Mouse (Mus musculus) adrenal gland, adult 2 months (tissue): ENCODE measurements around the gene Sbf1. TPM values are rescaled to one million over a fixed set of nuclear protein-coding genes. Genes with fewer than 3 reads are reported as not detected.

Experiments used
- DNase-seq: peaks from one replicate; pipeline ENCODE4 v3.0.0; 2021
- microRNA-seq, 2 experiments: library from miRNA; unstranded; fragments of <30 nt; microRNA quantifications; one replicate each; pipeline ENCODE4 v1.2.0; 2021
- polyA plus RNA-seq: library from polyadenylated mRNA; depleted of rRNA; stranded (reverse); fragments of >200 nt; gene quantifications from 2 replicates; pipeline ENCODE4 v1.2.3, GENCODE M21; 2012; rRNA removed
- total RNA-seq, 2 experiments: library from RNA; stranded (reverse); gene quantifications; 2 replicates each; pipeline ENCODE4 v1.2.3; 2021

Sbf1 gene
- total and polyA plus RNA-seq, 3 experiments = 75.8 to 187 (median 80.8) TPM

DNA sequence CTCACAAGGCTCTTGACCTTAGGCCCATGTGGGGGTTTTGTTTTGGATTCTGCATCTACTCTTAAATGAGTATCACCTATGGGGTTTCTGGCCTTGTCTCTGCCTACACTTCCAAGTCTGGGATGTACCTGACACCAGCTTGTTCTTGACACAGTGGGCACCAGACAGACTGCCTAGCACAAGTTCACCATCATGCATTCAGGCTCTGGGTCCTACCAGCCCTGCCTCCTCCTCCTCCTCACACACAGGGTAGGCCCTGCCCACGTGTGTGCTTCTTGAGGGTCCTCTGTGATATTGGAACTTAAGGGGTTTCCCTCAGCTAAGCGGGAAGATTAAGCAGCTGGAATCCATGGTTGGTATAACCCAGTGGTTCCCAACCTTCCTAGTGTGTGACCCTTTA lies 31.0 kb downstream of the Sbf1 start:
- DNase-seq = no peak

GRCm38 (mm10) chr15:89282546-89282945 lies 32.6 kb downstream of the Sbf1 start:
- no peak for DNase-seq

DNA sequence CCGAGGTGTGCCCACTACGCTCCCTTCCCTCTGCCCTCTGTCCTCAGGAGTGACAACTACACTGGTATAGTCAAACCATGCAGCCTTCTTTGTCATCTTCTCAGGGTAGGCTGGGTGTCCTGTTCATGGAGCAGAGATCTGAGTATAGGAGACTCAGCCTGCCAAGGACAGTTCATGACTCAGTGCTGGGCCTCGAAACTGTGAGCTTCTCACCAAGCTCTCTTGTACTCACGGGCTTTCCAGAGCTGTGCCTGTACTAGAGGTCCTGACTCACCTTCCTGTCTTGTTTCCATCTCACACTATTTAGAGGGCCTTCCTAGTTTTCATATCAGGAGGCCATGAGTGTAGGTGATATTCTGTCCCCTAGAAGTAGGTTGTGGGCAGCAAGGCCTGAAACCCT lies 37.7 kb downstream of the Sbf1 start:
- peak; percentile 76 for DNase-seq

DNA sequence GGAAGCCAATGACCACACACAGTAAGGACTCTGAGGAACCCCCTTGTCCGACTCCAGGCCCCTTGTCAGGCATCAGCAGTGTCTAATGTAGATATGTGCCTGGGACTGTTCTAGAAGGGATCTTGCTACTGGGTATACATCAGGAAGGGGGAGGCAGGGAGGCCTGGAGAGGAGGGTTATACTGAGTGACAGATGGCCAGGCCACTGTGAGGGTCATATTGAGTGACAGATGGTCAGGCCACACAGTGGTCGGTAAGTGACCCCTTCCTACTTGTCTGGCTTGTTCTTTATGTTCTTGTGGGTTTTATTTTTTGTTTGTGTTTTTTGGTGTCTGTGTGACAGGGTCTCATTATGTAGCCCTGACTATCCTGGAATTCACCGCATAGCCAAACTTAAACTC lies 39.6 kb downstream of the Sbf1 start:
- no peak for DNase-seq

- DNase-seq = no peak
Observed at GRCm38 (mm10) chr15:89264485-89264884, 50.6 kb downstream of the Sbf1 start.

DNA sequence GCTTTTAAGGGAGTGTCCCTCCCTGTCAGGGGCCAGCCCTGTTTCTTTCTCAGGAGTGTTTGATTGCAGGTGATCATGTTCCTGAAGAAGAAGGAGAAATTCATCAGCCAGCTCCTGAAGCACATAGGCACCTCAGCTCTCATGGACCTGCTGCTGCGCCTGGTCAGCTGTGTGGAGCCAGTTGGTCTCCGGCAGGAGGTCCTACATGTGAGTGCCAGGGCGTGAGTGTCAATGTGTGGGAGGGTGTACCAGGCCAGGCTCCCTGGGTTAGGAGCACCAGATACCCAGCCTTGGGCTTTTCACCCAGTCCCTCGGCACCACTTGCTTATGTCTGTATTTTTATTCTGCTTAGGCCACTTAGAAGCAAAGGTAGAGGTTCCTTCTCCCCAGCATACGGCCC lies 56.1 kb downstream of the Sbf1 start:
- no peak for DNase-seq

DNA sequence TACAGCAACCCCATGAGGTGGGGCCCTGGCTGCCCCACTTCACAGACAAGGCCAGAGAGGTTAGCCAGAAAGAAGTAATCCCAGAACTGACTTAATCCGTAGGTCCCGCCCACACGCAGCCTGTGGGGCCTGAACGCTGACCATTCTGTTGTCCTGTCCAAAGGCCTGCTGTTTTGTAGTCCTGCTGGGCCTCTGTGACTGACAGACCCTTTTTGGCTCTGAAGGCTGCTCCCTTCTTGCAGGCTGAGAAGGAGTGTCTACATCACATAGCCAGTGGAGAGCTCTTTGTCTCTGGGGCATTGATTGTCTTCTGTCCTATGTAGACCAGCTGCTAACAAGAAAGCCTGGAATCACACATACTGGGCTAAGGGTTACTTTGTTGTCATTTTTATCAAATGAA lies 59.8 kb downstream of the Sbf1 start:
- no peak for DNase-seq

- DNase-seq = no peak
Observed at GRCm38 (mm10) chr15:89249063-89249462, 66.0 kb downstream of the Sbf1 start.

- DNase-seq = no peak
Observed at GRCm38 (mm10) chr15:89241025-89241424, 74.1 kb downstream of the Sbf1 start.

DNA sequence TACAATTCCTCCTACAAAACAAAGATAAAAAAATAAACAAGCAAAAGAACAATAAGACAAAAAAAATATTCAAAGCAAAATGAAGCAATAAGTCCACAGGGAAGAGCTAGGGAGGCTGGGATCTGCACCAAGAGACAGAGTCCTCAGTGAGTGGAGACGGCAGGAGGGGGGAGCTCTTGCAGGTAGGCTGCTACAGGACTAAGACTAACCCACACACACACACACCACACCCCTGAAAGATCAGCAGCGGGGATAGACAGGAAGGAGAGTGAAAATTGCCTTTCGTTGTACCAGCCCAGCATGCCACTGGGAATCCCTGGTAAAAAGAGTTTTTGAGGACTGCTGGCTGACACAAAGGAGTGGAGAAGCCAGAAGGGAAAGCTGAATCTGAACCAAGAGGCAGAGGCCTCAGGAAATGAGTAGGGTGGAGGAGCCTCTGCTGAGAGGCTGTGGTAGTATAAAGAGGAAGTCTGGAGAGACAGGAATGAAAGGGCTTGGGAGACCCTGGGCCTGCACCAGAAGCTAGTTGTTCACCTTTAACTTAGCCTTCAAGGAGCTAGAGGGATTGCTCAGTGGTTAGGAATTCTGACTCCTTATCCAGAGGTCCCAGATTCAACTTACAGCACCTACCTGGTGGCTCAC lies 75.2 kb downstream of the Sbf1 start:
- no peak for DNase-seq

Small RNA genes within 50 kb of the gene (microRNA-seq; reads per million reads assigned to microRNA genes)
- gene Mir6959 = 0.66 to 3.7 reads per million in 2 experiments

Other genes with a start within 250 kb of the Sbf1 start
- gene Trabd, start 240.2 kb downstream of the Sbf1 start, total RNA-seq = 10 to 100 TPM; 27.4 to 47.7 TPM
- gene Trabd, start 240.2 kb downstream of the Sbf1 start, polyA plus RNA-seq = 43.2 and 47.8 TPM in 2 replicates
- gene Selenoo, start 226.2 kb downstream of the Sbf1 start, total RNA-seq = 10 to 100 TPM; 37.0 to 39.2 TPM
- gene Selenoo, start 226.2 kb downstream of the Sbf1 start, polyA plus RNA-seq = 120 and 126 TPM in 2 replicates
- gene Tubgcp6, start 192.2 kb downstream of the Sbf1 start, total RNA-seq = 10 to 100 TPM; 11.2 to 12.3 TPM
- gene Tubgcp6, start 192.2 kb downstream of the Sbf1 start, polyA plus RNA-seq = 30.6 and 31.8 TPM in 2 replicates
- gene Hdac10, start 186.6 kb downstream of the Sbf1 start, total RNA-seq = 10 to 100 TPM; 10.9 to 11.2 TPM
- 29.7 and 30.3 TPM in 2 replicates for gene Hdac10, start 186.6 kb downstream of the Sbf1 start, polyA plus RNA-seq
- gene Mapk12, start 174.6 kb downstream of the Sbf1 start, total RNA-seq = 10 to 100 TPM in 1 of 2 experiments, 1 to 10 TPM in 1; 6.7 to 10.2 TPM
- gene Mapk12, start 174.6 kb downstream of the Sbf1 start, polyA plus RNA-seq = 5.9 and 9.1 TPM in 2 replicates
- 1 to 10 TPM; 2.5 to 3.6 TPM for gene Mapk11, start 165.7 kb downstream of the Sbf1 start, total RNA-seq
- 4.1 and 4.4 TPM in 2 replicates for gene Mapk11, start 165.7 kb downstream of the Sbf1 start, polyA plus RNA-seq
- gene Plxnb2, start 134.5 kb downstream of the Sbf1 start, total RNA-seq = 100 to 1,000 TPM in 1 of 2 experiments, 10 to 100 TPM in 1; 94.8 to 118 TPM
- 168 and 182 TPM in 2 replicates for gene Plxnb2, start 134.5 kb downstream of the Sbf1 start, polyA plus RNA-seq
- gene Dennd6b, start 118.8 kb downstream of the Sbf1 start, total RNA-seq = 1 to 10 TPM; 5.2 to 5.7 TPM
- gene Dennd6b, start 118.8 kb downstream of the Sbf1 start, polyA plus RNA-seq = 24.0 and 24.9 TPM in 2 replicates
- 10 to 100 TPM; 38.6 to 54.4 TPM for gene Ppp6r2, start 103.8 kb downstream of the Sbf1 start, total RNA-seq
- gene Ppp6r2, start 103.8 kb downstream of the Sbf1 start, polyA plus RNA-seq = 565 and 749 TPM in 2 replicates
- not detected for gene Adm2, start 7.4 kb upstream of the Sbf1 start, total RNA-seq
- gene Adm2, start 7.4 kb upstream of the Sbf1 start, polyA plus RNA-seq = 0.17 TPM in 1 of 2 replicates, not detected in the other
- not detected for gene Miox, start 19.1 kb upstream of the Sbf1 start, total RNA-seq
- 0.21 and 0.92 TPM in 2 replicates for gene Miox, start 19.1 kb upstream of the Sbf1 start, polyA plus RNA-seq
- 10 to 100 TPM; 37.1 to 40.2 TPM for gene Lmf2, start 40.3 kb upstream of the Sbf1 start, total RNA-seq
- gene Lmf2, start 40.3 kb upstream of the Sbf1 start, polyA plus RNA-seq = 58.0 and 63.1 TPM in 2 replicates
- gene Ncaph2, start 40.4 kb upstream of the Sbf1 start, total RNA-seq = 10 to 100 TPM; 61.7 to 74.8 TPM
- gene Ncaph2, start 40.4 kb upstream of the Sbf1 start, polyA plus RNA-seq = 101 and 102 TPM in 2 replicates
- 10 to 100 TPM; 33.9 to 36.2 TPM for gene Sco2, start 58.5 kb upstream of the Sbf1 start, total RNA-seq
- gene Sco2, start 58.5 kb upstream of the Sbf1 start, polyA plus RNA-seq = 68.5 and 73.3 TPM in 2 replicates
- gene Tymp, start 61.7 kb upstream of the Sbf1 start, total RNA-seq = under 1 TPM in 1 of 2 experiments, not detected in 1; 0.26 TPM
- gene Tymp, start 61.7 kb upstream of the Sbf1 start, polyA plus RNA-seq = 9.9 and 10.1 TPM in 2 replicates
- gene Odf3b, start 64.0 kb upstream of the Sbf1 start, total RNA-seq = under 1 TPM in 1 of 2 experiments, not detected in 1; 0.52 TPM
- 2.0 TPM in 2 replicates for gene Odf3b, start 64.0 kb upstream of the Sbf1 start, polyA plus RNA-seq
- gene Klhdc7b, start 69.6 kb upstream of the Sbf1 start, total RNA-seq = not detected
- gene Klhdc7b, start 69.6 kb upstream of the Sbf1 start, polyA plus RNA-seq = not detected in 2 replicates
- gene Syce3, start 95.2 kb upstream of the Sbf1 start, total RNA-seq = not detected
- not detected in 2 replicates for gene Syce3, start 95.2 kb upstream of the Sbf1 start, polyA plus RNA-seq
- gene Cpt1b, start 110.6 kb upstream of the Sbf1 start, total RNA-seq = 100 to 1,000 TPM; 139 to 200 TPM
- 116 and 120 TPM in 2 replicates for gene Cpt1b, start 110.6 kb upstream of the Sbf1 start, polyA plus RNA-seq
- gene C730034F03Rik, start 114.3 kb upstream of the Sbf1 start, total RNA-seq = 1 to 10 TPM in 1 of 2 experiments, under 1 TPM in 1; 0.95 to 2.3 TPM
- gene C730034F03Rik, start 114.3 kb upstream of the Sbf1 start, polyA plus RNA-seq = 0.29 and 0.52 TPM in 2 replicates
- 1 to 10 TPM in 1 of 2 experiments, not detected in 1; 5.8 TPM for gene Gm44502, start 114.4 kb upstream of the Sbf1 start, total RNA-seq
- 8.2 and 10.6 TPM in 2 replicates for gene Gm44502, start 114.4 kb upstream of the Sbf1 start, polyA plus RNA-seq
- gene Chkb, start 114.6 kb upstream of the Sbf1 start, total RNA-seq = 10 to 100 TPM; 50.7 to 66.8 TPM
- gene Chkb, start 114.6 kb upstream of the Sbf1 start, polyA plus RNA-seq = 39.4 and 52.6 TPM in 2 replicates
- gene Mapk8ip2, start 138.6 kb upstream of the Sbf1 start, total RNA-seq = 10 to 100 TPM in 1 of 2 experiments, 1 to 10 TPM in 1; 8.7 to 10.5 TPM
- gene Mapk8ip2, start 138.6 kb upstream of the Sbf1 start, polyA plus RNA-seq = 4.4 and 7.1 TPM in 2 replicates
- gene Arsa, start 162.1 kb upstream of the Sbf1 start, total RNA-seq = 10 to 100 TPM; 16.6 to 24.5 TPM
- 57.6 and 67.8 TPM in 2 replicates for gene Arsa, start 162.1 kb upstream of the Sbf1 start, polyA plus RNA-seq
- gene Shank3, start 184.3 kb upstream of the Sbf1 start, total RNA-seq = 10 to 100 TPM; 32.7 to 36.9 TPM
- gene Shank3, start 184.3 kb upstream of the Sbf1 start, polyA plus RNA-seq = 50.9 and 64.1 TPM in 2 replicates